Mouse (Mus musculus): ENCODE measurements around the gene Hmces.
"Not testable (repeated sequence)": the region's sequence is repeated elsewhere in the genome, so short reads cannot be mapped to it uniquely, and the experiment has no call there.

The Hmces gene

GRCm38 (mm10) chr6:87914326-87915102 is 779 bp downstream of the Hmces start:
- peak; percentile 24 for DNase-seq (ENCODE audit: low read depth)

- DNase-seq (ENCODE audit: low read depth) = peak; percentile 98
Measured at GRCm38 (mm10) chr6:87915939-87916338, 2.2 kb downstream of the Hmces start.

GRCm38 (mm10) chr6:87921201-87921600 is 7.5 kb downstream of the Hmces start:
- DNase-seq (ENCODE audit: low read depth) = no peak

- peak; percentile 33 for DNase-seq (ENCODE audit: low read depth)
Measured at GRCm38 (mm10) chr6:87923624-87924023, 9.9 kb downstream of the Hmces start.

GRCm38 (mm10) chr6:87935037-87935436 is 21.3 kb downstream of the Hmces start:
- peak; percentile 54 for DNase-seq (ENCODE audit: low read depth)

- no peak for DNase-seq (ENCODE audit: low read depth)
Measured at GRCm38 (mm10) chr6:87937178-87937788, 23.5 kb downstream of the Hmces start.

- DNase-seq (ENCODE audit: low read depth) = no peak
Measured at GRCm38 (mm10) chr6:87938941-87939340, 25.2 kb downstream of the Hmces start.

- DNase-seq (ENCODE audit: low read depth) = no peak
Measured at GRCm38 (mm10) chr6:87942179-87942578, 28.4 kb downstream of the Hmces start.

- DNase-seq (ENCODE audit: low read depth) = not testable (repeated sequence)
Measured at GRCm38 (mm10) chr6:87962457-87962856, 48.7 kb downstream of the Hmces start.

GRCm38 (mm10) chr6:87970041-87970440 is 56.3 kb downstream of the Hmces start:
- DNase-seq (ENCODE audit: low read depth) = no peak

- no peak for DNase-seq (ENCODE audit: low read depth)
Measured at GRCm38 (mm10) chr6:87979728-87980127, 66.0 kb downstream of the Hmces start.

- DNase-seq (ENCODE audit: low read depth) = no peak
Measured at GRCm38 (mm10) chr6:87980374-87981029, 66.8 kb downstream of the Hmces start.

- DNase-seq (ENCODE audit: low read depth) = no peak
Measured at GRCm38 (mm10) chr6:87981030-87981485, 67.3 kb downstream of the Hmces start.

- no peak for DNase-seq (ENCODE audit: low read depth)
Measured at GRCm38 (mm10) chr6:87981547-87982256, 68.0 kb downstream of the Hmces start, which contains the start of gene H1fx. Gene H1fx, minus strand, starts transcription at chr6:87981637.

GRCm38 (mm10) chr6:87982506-87982905 is 68.8 kb downstream of the Hmces start:
- no peak for DNase-seq (ENCODE audit: low read depth)
